Mouse (Mus musculus): ENCODE measurements at regions not wholly inside any gene's neighbourhood (a gene's known extent, or its start where the extent isn't known, plus 50 kb on each side); places are given as distances from the start of the nearest gene placed in this dataset.
"Not testable (repeated sequence)": the region's sequence is repeated elsewhere in the genome, so short reads cannot be mapped to it uniquely, and the experiment has no call there.

- no peak for DNase-seq (ENCODE audit: low spot score in 2 of 2)
Observed at GRCm38 (mm10) chr3:138609749-138610148, 83.8 kb downstream of the Eif4e start.

DNA sequence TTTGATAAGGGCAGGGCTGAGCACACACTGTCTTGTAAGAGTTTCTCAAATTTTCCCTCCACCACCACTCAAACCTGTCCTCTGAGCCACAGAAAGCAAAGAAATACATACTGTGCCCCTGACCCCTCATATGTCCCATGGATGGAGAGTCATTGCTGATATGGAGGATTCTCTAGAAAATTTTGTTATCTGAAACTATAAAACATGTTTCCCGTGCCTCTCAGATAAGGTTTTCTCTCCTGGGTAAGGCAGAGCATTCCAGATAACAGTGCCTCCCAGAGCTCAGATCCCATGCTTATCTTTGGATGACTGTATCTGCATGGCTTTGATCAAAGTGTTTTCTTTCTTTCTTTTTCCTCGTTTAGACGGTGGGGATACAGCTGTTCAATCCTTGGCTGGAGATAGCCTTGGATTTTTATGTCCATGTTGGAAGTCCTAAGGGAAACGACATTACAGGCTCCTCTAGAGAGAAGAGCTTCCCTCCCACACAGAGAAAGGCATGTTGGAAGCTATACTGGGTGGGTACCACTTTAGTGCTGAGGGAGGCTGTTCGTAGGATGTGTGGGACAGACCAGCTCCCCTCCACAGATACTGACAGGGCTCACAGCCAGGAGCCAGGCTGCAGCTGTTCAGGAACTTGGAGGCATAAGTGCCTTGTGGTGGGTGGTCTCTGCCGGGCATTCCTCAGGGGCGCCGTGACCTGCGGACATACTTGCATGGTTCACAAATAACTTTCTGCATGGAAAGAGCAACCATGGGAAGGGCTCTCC lies 87.1 kb downstream of the Eif4e start:
- DNase-seq (ENCODE audit: low spot score in 2 of 2): no peak

DNA sequence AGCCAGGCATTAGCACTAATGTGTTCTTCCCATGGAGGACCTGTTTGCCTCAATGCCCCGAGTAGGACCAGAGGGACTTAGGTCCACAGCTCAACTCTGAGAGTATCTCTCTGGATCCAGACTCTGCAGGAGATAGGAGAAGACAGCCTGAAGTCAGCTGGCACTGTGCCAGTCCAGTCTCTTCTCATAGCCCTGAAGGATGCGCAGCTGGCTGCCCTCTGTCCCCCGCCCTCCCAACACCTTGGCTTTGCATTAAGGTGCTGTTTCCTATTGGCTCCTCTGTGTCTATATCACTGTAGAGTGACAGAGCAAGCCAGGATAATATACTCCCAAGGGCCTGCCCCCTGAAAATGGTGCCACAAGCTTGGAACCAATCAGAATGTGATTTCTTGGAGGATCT lies 87.7 kb downstream of the Eif4e start:
- DNase-seq (ENCODE audit: low spot score in 2 of 2): peak in 1 of 2 experiments; percentile 9

- DNase-seq (ENCODE audit: low spot score in 2 of 2): no peak
Observed at GRCm38 (mm10) chr3:138614899-138615298, 88.9 kb downstream of the Eif4e start.

GRCm38 (mm10) chr3:138620263-138620662 lies 94.3 kb downstream of the Eif4e start:
- DNase-seq (ENCODE audit: low spot score in 2 of 2): no peak

DNA sequence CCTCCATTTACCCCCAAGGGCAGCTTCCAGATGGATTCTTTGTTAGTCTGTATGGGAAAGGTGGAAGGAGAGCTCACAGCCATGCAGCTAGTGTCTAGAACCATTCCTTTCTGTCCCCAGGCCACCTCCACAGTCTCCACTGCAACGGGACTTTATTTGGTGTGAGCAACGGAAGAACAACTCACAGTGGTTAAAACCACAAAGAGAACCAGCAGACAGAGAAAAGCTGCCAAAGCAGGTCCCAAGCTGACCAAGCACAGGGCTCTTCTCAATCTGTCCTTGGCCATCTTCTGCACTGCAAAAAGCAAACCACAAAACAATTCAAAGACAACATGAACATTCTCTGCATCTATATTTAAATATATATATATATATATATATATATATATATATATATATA lies 98.1 kb downstream of the Eif4e start:
- no peak for DNase-seq (ENCODE audit: low spot score in 2 of 2)

- DNase-seq (ENCODE audit: low spot score in 2 of 2): no peak
Observed at GRCm38 (mm10) chr3:138626230-138626629, 100.3 kb downstream of the Eif4e start.

DNA sequence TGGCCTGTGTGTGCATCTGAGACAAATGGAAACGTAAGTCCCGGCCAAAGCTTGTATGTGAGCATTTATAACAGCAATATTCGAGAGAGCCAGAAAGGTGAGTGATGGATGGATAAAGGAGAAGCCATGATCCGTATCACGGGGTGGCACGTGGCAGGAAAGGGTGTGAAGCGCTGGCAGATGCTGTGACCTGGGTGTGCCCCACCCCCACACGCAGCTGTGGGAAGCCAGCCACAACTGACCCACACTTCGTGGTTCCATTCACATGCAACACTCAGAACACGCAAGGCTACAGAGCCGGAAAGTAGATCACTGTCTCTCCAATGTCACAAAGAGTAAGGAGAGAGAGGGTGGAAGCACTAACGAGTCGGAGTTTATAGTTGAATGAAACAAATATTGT lies 104.3 kb downstream of the Eif4e start:
- DNase-seq (ENCODE audit: low spot score in 2 of 2): no peak

- DNase-seq (ENCODE audit: low spot score in 2 of 2): no peak
Observed at GRCm38 (mm10) chr3:138632086-138632485, 106.1 kb downstream of the Eif4e start.

- DNase-seq (ENCODE audit: low spot score in 2 of 2): peak in 1 of 2 experiments; percentile 7
Observed at GRCm38 (mm10) chr3:138642026-138642425, 100.0 kb upstream of the Tspan5 start.

- DNase-seq (ENCODE audit: low spot score in 2 of 2): no peak
Observed at GRCm38 (mm10) chr3:138643951-138644285, 98.1 kb upstream of the Tspan5 start.

GRCm38 (mm10) chr3:138644286-138644951 lies 97.6 kb upstream of the Tspan5 start:
- DNase-seq (ENCODE audit: low spot score in 2 of 2): no peak

GRCm38 (mm10) chr3:138645320-138645719 lies 96.7 kb upstream of the Tspan5 start:
- DNase-seq (ENCODE audit: low spot score in 2 of 2): no peak

DNA sequence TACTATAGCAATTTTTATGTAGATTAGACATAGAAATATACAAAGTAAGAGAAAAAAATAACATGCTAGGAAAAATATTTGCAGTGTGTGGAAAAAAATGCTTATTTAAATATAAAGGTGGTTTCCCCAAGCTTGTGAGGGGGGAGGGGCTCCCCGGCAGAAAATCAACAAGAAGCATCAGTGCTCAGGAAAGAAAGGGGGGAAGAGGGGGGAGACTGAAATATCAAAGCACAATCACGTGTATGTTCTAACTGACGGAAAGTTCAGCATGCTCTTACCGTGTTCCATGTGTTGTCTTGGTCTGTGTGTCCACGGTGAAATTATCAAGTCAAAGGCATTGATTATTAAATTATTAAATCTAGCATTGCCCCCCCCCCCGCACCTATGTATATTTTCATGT lies 92.3 kb upstream of the Tspan5 start:
- no peak for DNase-seq (ENCODE audit: low spot score in 2 of 2)

DNA sequence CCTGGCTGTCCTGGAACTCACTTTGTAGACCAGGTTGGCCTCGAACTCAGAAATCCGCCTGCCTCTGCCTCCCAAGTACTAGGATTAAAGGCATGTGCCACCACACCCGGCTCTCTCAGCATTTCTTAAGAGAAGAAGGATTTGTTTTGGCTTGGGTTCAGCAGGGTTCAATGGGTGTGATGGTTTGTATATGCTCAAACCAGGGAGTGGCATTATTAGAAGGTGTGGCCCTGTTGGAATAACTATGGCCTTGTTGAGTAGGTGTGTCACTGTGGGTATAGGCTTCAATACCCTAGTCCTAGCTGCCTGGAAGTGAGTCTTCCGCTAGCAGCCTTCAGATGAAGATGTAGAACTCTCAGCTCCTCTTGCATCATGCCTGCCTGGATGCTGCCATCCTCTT lies 91.3 kb upstream of the Tspan5 start:
- not testable (repeated sequence) for DNase-seq (ENCODE audit: low spot score in 2 of 2)

- DNase-seq (ENCODE audit: low spot score in 2 of 2): no peak
Observed at GRCm38 (mm10) chr3:138651361-138652205, 90.4 kb upstream of the Tspan5 start.

- DNase-seq (ENCODE audit: low spot score in 2 of 2): no peak
Observed at GRCm38 (mm10) chr3:138652206-138652605, 89.8 kb upstream of the Tspan5 start.

- no peak for DNase-seq (ENCODE audit: low spot score in 2 of 2)
Observed at GRCm38 (mm10) chr3:138652685-138653084, 89.3 kb upstream of the Tspan5 start.

- DNase-seq (ENCODE audit: low spot score in 2 of 2): no peak
Observed at GRCm38 (mm10) chr3:138653549-138654246, 88.3 kb upstream of the Tspan5 start.

DNA sequence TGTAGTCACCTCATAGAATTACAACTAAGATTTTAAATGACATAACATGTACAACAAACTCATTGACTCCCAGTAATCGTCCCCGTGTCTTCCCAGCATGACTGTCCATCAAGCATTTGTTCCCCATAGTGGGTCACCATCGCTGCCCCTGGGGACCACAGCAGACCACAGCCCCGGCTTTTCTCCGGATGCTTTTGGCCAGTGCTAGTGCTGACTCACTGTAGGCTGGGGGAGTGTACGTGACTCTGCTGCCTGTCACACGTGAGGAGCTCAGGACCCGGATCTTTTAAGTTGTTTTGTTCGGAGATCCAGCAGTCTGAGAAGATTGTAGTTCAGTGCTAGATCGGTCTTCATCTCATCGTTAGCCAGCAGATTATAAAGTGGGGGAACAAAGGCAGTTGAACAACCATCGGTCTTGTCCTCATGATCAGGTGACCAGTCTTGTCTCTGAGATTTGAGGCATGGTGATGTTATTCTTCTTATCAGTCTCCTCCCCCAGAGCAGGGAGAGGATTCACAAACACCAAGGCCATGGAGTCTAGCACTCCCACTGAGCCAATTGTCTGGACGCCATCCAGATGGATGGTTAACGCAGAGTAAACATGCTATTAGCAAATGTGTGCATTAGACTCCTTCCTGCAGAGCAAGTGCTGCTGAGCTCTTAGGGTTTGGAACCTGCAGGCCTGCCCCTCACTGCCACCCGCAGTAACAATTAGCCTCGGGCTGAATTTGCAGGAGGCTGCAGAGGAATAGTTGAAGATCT lies 87.2 kb upstream of the Tspan5 start:
- no peak for DNase-seq (ENCODE audit: low spot score in 2 of 2)

DNA sequence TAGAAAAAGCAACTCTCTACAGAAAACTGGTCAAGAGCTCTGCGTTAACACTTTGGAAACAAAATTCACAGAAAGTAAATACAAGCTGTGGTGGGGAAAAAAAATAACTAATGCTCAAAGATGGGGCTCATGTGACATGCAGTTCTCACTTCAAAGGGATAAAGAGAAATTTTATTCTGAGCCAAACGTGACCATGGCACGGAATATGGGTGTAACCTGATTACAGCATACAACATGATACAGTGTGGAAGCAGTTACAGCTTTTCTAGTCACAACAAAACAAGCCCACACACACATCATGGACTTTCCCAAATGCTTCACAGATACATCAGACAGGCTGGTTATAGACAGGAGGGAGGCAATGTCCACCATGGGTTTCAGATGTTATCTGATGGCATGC lies 86.5 kb upstream of the Tspan5 start:
- no peak for DNase-seq (ENCODE audit: low spot score in 2 of 2)
